Mouse (Mus musculus) cerebellum, postnatal 36 days (tissue): Measurements from ENCODE around the gene Styk1.
A peak's percentile ranks its signal among the peaks of the same experiment; 100 is the strongest.
"Not testable (repeated sequence)": the region's sequence is repeated elsewhere in the genome, so short reads cannot be mapped to it uniquely, and the experiment has no call there.

ENCODE experiments used
- DNase-seq, 2 experiments: peaks; one replicate each; pipeline ENCODE4 v3.0.0; 2021 to 2022; ENCODE audit warnings: mixed read lengths in 2 of 2

Gene Styk1

GRCm38 (mm10) chr6:131292276-131292990 is 61.0 kb downstream of the Styk1 start:
- DNase-seq: peak in 1 of 2 experiments; percentile 10

GRCm38 (mm10) chr6:131290430-131290829 is 63.0 kb downstream of the Styk1 start:
- DNase-seq: peak; percentile 11 to 18

GRCm38 (mm10) chr6:131278160-131278559 is 75.2 kb downstream of the Styk1 start:
- not testable (repeated sequence) for DNase-seq

- no peak for DNase-seq
Measured at GRCm38 (mm10) chr6:131276659-131277058, 76.7 kb downstream of the Styk1 start.

GRCm38 (mm10) chr6:131272311-131272710 is 81.1 kb downstream of the Styk1 start:
- no peak for DNase-seq

GRCm38 (mm10) chr6:131270312-131270711 is 83.1 kb downstream of the Styk1 start:
- no peak for DNase-seq

- no peak for DNase-seq
Measured at GRCm38 (mm10) chr6:131269599-131269998, 83.8 kb downstream of the Styk1 start.

GRCm38 (mm10) chr6:131264175-131264574 is 89.2 kb downstream of the Styk1 start:
- DNase-seq: no peak

GRCm38 (mm10) chr6:131262778-131263177 is 90.6 kb downstream of the Styk1 start:
- DNase-seq: no peak

GRCm38 (mm10) chr6:131262009-131262408 is 91.4 kb downstream of the Styk1 start:
- DNase-seq: no peak
